Mouse (Mus musculus) heart, embryonic 12.5 days (tissue): ENCODE results near the gene Bcl6b. TPM values are rescaled to one million over a fixed set of nuclear protein-coding genes. Genes with fewer than 3 reads are reported as not detected.
A peak's percentile ranks its signal among the peaks of the same experiment; 100 is the strongest.

ENCODE experiments used
- ATAC-seq: fragments of 200-750 bp; cut with Nextera tagmentation; 2 replicates; pipeline ENCODE4 v1.8.0; 2017; ENCODE audit warnings: moderate TSS enrichment, moderate library complexity; ENCODE audit not compliant: insufficient number of reproducible peaks, low FRiP score
- H3K27ac ChIP-seq: fragments of 300-500 bp; sonication (generic); 2 replicates; pipeline ENCODE4 v1.5.1; 2016; ENCODE audit warnings: mild to moderate bottlenecking, moderate library complexity; ENCODE audit not compliant: poor library complexity, severe bottlenecking
- H3K27me3 ChIP-seq: fragments of 300-500 bp; sonication (generic); replicated peaks from 2 replicates; pipeline ENCODE4 v1.6.1; 2016; ENCODE audit warnings: mild to moderate bottlenecking, moderate library complexity
- H3K36me3 ChIP-seq: fragments of 300-500 bp; sonication (generic); 2 replicates; pipeline ENCODE4 v1.6.1; 2016; ENCODE audit warnings: mild to moderate bottlenecking, moderate library complexity
- H3K4me1 ChIP-seq: fragments of 300-500 bp; sonication (generic); replicated peaks from 2 replicates; pipeline ENCODE4 v1.6.1; 2016; ENCODE audit warnings: mild to moderate bottlenecking
- H3K4me2 ChIP-seq: fragments of 300-500 bp; sonication (generic); 2 replicates; pipeline ENCODE4 v1.6.1; 2016; ENCODE audit warnings: mild to moderate bottlenecking, moderate library complexity
- H3K4me3 ChIP-seq: fragments of 300-500 bp; sonication (generic); 2 replicates; pipeline ENCODE4 v1.5.1; 2016; ENCODE audit warnings: mild to moderate bottlenecking
- H3K9ac ChIP-seq: fragments of 300-500 bp; sonication (generic); 2 replicates; pipeline ENCODE4 v1.6.1; 2016; ENCODE audit warnings: mild to moderate bottlenecking, moderate library complexity
- H3K9me3 ChIP-seq: fragments of 300-500 bp; sonication (generic); replicated peaks from 2 replicates; pipeline ENCODE4 v1.6.1; 2016; ENCODE audit warnings: mild to moderate bottlenecking, moderate library complexity
- WGBS: fragments of 180-500 bp; shearing (Covaris S2); methylation state at CpG from one replicate; pipeline ENCODE4 v1.1.7; 2016; 5-methylcytosine and 5-hydroxymethylcytosine counted together
- polyA plus RNA-seq: library from polyadenylated mRNA; unstranded; fragments of >200 nt; fragmentation: Nextera tagmentation; extraction: Ambion mirVana; gene quantifications from 2 replicates; pipeline ENCODE4 v1.2.1, GENCODE M21; 2016

Bcl6b gene
- polyA plus RNA-seq, 1 experiment from 2014 or later = 17.6 TPM

- Histone ChIP-seq H3K36me3 (no peaks in the 10 kb centered on the region), H3K4me2 (peak overlapping the region; percentile 92), H3K27ac (peak overlapping the region; percentile 94), H3K4me3 (peak overlapping the region; percentile 53), H3K9me3 (no peaks in the 10 kb centered on the region), H3K4me1 (peaks cover 40% of the 10 kb centered on the region), H3K27me3 (peaks cover 43% of the 10 kb centered on the region), H3K9ac (peak overlapping the region; percentile 79)
- WGBS = under 1% methylated on average over 24 of the region's 24 CpGs
- no peak for ATAC-seq
Observed at GRCm38 (mm10) chr11:70220323-70220722, 9.3 kb downstream of the Bcl6b start.

DNA sequence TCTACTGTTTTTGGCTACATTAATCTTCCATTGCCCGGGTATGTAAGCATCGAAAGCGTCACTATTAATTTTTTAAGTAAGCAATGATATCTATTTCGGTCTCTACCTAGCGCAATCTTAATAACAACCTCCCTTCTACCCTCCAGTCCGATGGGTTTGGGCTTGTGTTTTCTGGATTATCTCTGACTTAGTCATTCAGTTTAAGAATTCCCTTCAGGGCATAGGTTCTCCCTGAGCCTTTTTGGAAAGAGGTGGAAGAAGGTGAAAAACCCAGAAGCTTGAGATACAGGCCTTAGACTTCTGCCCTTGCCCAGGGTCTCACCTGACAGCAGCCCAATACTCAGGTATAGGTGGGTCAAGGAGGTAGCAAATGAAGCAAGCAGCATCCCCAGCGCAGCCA, 9.7 kb downstream of the Bcl6b start:
- Histone ChIP-seq H3K9me3 (no peaks in the 10 kb centered on the region), H3K4me2 (peak overlapping the region; percentile 92), H3K36me3 (no peaks in the 10 kb centered on the region), H3K4me3 (peak overlapping the region; percentile 53), H3K4me1 (peaks cover 45% of the 10 kb centered on the region), H3K9ac (peak overlapping the region; percentile 79), H3K27ac (peak overlapping the region; percentile 94; the same call in 1 of the 2 replicates), H3K27me3 (peaks cover 43% of the 10 kb centered on the region)
- ATAC-seq = no peak
- WGBS = 60% methylated on average over 7 of the region's 7 CpGs

- Histone ChIP-seq H3K4me2 (peak overlapping the region; percentile 27; the same call in 1 of the 2 replicates), H3K4me3 (no peak overlapping the region), H3K27ac (no peak overlapping the region), H3K9me3 (no peaks in the 10 kb centered on the region), H3K36me3 (no peaks in the 10 kb centered on the region), H3K4me1 (peaks cover 48% of the 10 kb centered on the region), H3K27me3 (peaks cover 50% of the 10 kb centered on the region), H3K9ac (0 out of 2 replicates have a peak overlapping the region, but pooled peaks have one; percentile 18)
- WGBS = 89% methylated on average over 15 of the region's 15 CpGs
- no peak for ATAC-seq
Observed at GRCm38 (mm10) chr11:70218741-70219470, 10.7 kb downstream of the Bcl6b start.

GRCm38 (mm10) chr11:70218039-70218438, 11.6 kb downstream of the Bcl6b start:
- peaks cover 48% of the 10 kb centered on the region for H3K4me1 ChIP-seq
- H3K27me3 ChIP-seq = peaks cover 58% of the 10 kb centered on the region
- 61% methylated on average over 4 of the region's 4 CpGs for WGBS
- H3K36me3 ChIP-seq = no peaks in the 10 kb centered on the region
- H3K9ac ChIP-seq = no peak overlapping the region
- H3K4me2 ChIP-seq = no peak overlapping the region
- no peak overlapping the region for H3K4me3 ChIP-seq
- no peak for ATAC-seq
- no peak overlapping the region for H3K27ac ChIP-seq
- no peaks in the 10 kb centered on the region for H3K9me3 ChIP-seq

DNA sequence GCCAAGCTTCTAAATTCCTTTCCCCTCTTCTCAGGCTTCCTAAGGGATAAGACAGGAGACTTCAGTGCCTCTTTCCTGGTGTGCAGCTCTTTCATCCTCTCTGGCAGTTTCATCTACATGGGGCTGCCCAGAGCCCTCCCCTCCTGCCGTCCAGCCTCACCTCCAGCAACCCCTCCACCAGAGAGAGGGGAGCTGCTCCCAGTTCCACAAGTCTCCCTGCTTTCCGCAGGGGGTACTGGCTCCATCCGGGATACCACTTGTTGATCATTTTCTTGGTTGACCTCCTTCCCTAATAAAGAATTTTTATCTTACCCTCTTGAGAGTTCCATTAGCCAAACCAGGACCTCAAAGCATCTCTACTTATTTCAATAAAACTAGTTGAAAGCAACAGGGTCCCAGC, 13.5 kb downstream of the Bcl6b start:
- H3K27me3 ChIP-seq = peaks cover 72% of the 10 kb centered on the region
- ATAC-seq = no peak

DNA sequence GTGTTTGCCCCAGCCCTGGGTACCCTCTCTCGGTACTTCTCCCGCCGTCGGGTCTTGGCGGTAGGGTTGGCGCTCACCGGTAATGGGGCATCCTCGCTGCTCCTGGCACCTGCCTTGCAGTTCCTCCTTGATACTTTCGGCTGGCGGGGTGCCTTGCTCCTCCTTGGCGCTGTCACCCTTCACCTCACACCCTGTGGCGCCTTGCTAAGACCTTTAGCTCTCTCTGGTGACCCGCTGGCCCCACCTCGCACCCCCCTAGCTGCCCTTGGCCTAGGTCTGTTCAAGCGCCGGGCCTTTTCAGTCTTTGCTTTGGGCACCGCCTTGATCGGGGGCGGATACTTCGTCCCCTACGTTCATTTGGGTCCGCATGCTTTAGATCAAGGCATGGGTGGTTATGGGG, 14.3 kb downstream of the Bcl6b start:
- no peaks in the 10 kb centered on the region for H3K9me3 ChIP-seq
- peaks cover 77% of the 10 kb centered on the region for H3K27me3 ChIP-seq
- ATAC-seq = no peak
- no peak overlapping the region for H3K27ac ChIP-seq
- WGBS = 14% methylated on average over 22 of the region's 22 CpGs
- H3K36me3 ChIP-seq = no peaks in the 10 kb centered on the region
- H3K4me2 ChIP-seq = peak overlapping the region; percentile 72
- peak overlapping the region; percentile 40; the same call in 1 of the 2 replicates for H3K4me3 ChIP-seq
- no peak overlapping the region for H3K9ac ChIP-seq
- H3K4me1 ChIP-seq = peaks cover 37% of the 10 kb centered on the region

More for the DNA sequence above, 13.5 kb downstream of the Bcl6b start:
- Histone ChIP-seq H3K36me3 (no peaks in the 10 kb centered on the region), H3K27ac (no peak overlapping the region), H3K9me3 (no peaks in the 10 kb centered on the region), H3K4me1 (peaks cover 38% of the 10 kb centered on the region), H3K4me3 (no peak overlapping the region), H3K9ac (no peak overlapping the region), H3K4me2 (no peak overlapping the region)
- WGBS = 49% methylated on average over 3 of the region's 3 CpGs

GRCm38 (mm10) chr11:70214856-70215209, 14.8 kb downstream of the Bcl6b start:
- peaks cover 77% of the 10 kb centered on the region for H3K27me3 ChIP-seq
- 8% methylated on average over 18 of the region's 18 CpGs for whole genome bisulfite sequencing

DNA sequence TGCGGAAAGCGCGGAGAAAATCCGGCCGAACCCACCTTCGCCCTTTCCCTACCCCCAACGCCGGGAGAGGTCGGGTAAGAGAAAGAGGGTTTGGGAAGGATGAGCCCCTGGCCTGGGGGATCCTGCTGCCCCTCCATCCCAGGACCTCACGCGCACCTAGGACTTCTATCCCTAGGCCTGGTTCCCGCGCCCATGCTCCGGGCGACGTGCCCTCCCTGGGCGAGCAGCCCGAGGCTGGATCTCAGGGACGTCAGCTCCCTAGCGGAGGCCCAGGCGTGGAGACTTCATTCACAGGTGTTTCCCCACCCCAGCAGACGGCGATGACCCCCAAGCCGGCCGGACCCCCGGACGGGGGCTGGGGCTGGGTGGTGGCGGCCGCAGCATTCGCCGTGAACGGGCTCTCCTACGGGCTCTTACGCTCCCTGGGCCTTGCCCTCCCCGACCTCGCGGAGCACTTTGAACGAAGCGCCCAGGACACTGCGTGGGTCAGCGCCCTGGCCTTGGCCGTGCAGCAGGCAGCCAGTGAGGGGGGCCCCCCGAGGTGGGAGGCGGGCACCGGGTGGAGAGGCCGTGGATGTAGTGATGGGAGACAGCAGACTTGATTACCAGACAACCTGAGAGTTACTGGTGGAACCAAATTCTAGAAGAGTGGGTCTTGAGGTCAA, 15.3 kb downstream of the Bcl6b start:
- H3K9me3 ChIP-seq = no peaks in the 10 kb centered on the region

More at GRCm38 (mm10) chr11:70214856-70215209, 14.8 kb downstream of the Bcl6b start:
- Histone ChIP-seq H3K9me3 (no peaks in the 10 kb centered on the region), H3K4me1 (peaks cover 33% of the 10 kb centered on the region), H3K4me3 (peak overlapping the region; percentile 40), H3K36me3 (no peaks in the 10 kb centered on the region), H3K4me2 (peak overlapping the region; percentile 72), H3K9ac (no peak overlapping the region), H3K27ac (no peak overlapping the region)
- ATAC-seq = no peak

DNA sequence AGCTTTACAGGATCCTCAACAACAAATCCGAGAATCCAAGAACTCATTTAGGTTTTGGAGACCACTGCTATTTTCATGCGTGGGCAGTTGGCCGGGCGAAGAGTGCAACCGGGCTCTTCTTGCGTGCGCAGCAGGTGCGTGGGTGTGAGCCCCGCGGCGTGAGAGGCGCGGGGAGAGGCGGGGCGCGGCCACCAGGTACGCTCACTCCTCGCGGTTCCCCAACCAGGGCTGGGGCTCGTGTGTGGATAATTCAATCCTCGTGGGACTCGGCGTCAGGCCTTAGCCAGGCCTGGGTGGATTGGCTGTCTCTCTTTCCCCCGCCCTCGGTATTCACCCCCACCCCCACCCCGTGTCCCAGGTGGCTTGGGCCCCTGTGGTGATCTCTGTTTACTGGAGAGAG, 15.9 kb downstream of the Bcl6b start:
- WGBS = 5% methylated on average over 26 of the region's 26 CpGs
- no peaks in the 10 kb centered on the region for H3K36me3 ChIP-seq
- H3K4me3 ChIP-seq = peak overlapping the region; percentile 40
- peaks cover 69% of the 10 kb centered on the region for H3K27me3 ChIP-seq
- peak overlapping the region; percentile 46; the same call in 1 of the 2 replicates for H3K9ac ChIP-seq
- H3K4me2 ChIP-seq = peak overlapping the region; percentile 72
- no peak overlapping the region for H3K27ac ChIP-seq
- H3K9me3 ChIP-seq = no peaks in the 10 kb centered on the region
- 0 out of 2 replicates have a peak, but pooled peaks have one; percentile 3 for ATAC-seq
- H3K4me1 ChIP-seq = peaks cover 27% of the 10 kb centered on the region

More for the DNA sequence above, 15.3 kb downstream of the Bcl6b start:
- peaks cover 33% of the 10 kb centered on the region for H3K4me1 ChIP-seq
- no peaks in the 10 kb centered on the region for H3K36me3 ChIP-seq
- H3K4me3 ChIP-seq = peak overlapping the region; percentile 40
- H3K4me2 ChIP-seq = peak overlapping the region; percentile 72
- peak; percentile 37; the same call in 1 of the 2 replicates for ATAC-seq
- H3K9ac ChIP-seq = peak overlapping the region; percentile 46
- no peak overlapping the region for H3K27ac ChIP-seq
- WGBS = under 1% methylated on average over 46 of the region's 46 CpGs
- peaks cover 75% of the 10 kb centered on the region for H3K27me3 ChIP-seq

- Histone ChIP-seq H3K9ac (no peak overlapping the region), H3K4me2 (no peak overlapping the region), H3K27ac (no peak overlapping the region), H3K4me1 (peaks cover 21% of the 10 kb centered on the region), H3K27me3 (peaks cover 67% of the 10 kb centered on the region), H3K36me3 (no peaks in the 10 kb centered on the region), H3K4me3 (no peak overlapping the region), H3K9me3 (no peaks in the 10 kb centered on the region)
- no peak for ATAC-seq
- WGBS = 14% methylated on average over 9 of the region's 9 CpGs
Observed at GRCm38 (mm10) chr11:70212896-70213295, 16.7 kb downstream of the Bcl6b start.

GRCm38 (mm10) chr11:70212423-70212822, 17.2 kb downstream of the Bcl6b start, which contains the start of gene Slc16a11:
TSS of gene Slc16a11 (plus strand) at chr11:70212752.
- Histone ChIP-seq H3K36me3 (no peaks in the 10 kb centered on the region), H3K27me3 (peaks cover 63% of the 10 kb centered on the region), H3K9me3 (no peaks in the 10 kb centered on the region), H3K4me3 (no peak within 1 kb of the TSS), H3K9ac (no peak within 1 kb of the TSS), H3K27ac (no peak within 1 kb of the TSS), H3K4me1 (peaks cover 21% of the 10 kb centered on the region), H3K4me2 (no peak within 1 kb of the TSS)
- ATAC-seq = no peak
- 58% methylated on average over 6 of the region's 6 CpGs for WGBS
